Mouse (Mus musculus) gastrocnemius, postnatal 10 days (tissue): ENCODE measurements at regions not wholly inside any gene's neighbourhood (a gene's known extent, or its start where the extent isn't known, plus 50 kb on each side); places are given as distances from the start of the nearest gene placed in this dataset.
"Not testable (repeated sequence)": the region's sequence is repeated elsewhere in the genome, so short reads cannot be mapped to it uniquely, and the experiment has no call there.

Experiments used
- DNase-seq: peaks from one replicate; pipeline ENCODE4 v3.0.0; 2021; ENCODE audit warnings: mixed read lengths

DNA sequence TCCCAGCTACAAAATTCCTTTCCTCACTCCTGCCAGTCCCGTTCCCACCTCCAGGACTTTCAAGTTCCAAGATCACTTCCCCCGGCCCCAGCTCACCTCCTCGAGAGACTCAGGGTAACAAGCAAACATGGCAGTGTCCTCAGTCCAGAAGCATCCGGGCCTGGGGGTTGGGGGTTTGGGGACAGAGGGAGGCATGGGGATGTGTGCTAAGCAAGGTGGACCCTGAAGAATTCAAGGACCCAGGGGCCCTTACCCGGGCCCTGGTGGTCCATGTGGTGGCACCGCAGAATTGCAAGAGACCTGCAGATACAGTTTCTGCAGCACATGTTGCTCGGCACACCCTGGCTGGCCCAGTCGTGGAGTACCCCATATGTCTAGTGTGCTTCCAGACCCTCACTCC is 269.9 kb upstream of the Ube2e3 start:
- no peak for DNase-seq

DNA sequence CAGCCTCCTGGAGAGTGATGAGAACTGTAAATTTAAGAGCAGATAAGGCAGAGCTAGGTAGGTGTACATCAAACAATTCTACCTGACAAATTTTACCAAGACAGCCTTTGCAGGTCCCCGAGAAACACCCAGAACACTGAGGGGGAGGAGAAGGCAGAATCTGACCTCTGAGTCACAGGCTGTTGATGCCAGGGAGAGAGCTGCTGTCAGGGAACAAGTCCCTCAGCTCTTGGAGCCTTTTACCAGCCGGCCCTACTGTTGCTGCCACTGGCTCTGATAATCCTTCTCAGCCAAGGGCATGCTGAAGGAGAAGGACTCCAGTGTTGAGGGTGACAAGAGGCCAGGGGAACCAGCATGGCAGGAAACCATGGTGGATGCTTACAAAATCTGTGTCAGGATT is 271.7 kb upstream of the Ube2e3 start:
- no peak for DNase-seq

DNA sequence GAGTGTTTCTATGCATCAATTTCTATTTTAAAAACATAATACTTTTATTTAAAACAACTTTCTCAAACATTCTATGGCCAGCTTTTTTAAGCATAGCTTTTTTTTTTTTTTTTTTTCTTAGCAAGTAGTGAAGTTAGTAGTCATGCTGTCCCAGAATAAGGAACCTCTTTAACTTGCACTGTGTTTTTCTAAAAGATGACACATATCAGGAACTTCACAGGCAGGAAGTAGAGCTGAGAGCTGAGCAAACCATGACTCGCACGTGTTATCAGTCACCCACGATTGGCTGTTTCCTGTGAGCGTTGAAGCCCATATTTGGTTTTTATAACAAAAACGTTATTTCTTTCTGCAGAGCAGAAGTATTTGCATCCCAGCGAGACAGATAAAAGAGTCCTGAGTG is 287.9 kb upstream of the Ube2e3 start:
- DNase-seq = no peak

DNA sequence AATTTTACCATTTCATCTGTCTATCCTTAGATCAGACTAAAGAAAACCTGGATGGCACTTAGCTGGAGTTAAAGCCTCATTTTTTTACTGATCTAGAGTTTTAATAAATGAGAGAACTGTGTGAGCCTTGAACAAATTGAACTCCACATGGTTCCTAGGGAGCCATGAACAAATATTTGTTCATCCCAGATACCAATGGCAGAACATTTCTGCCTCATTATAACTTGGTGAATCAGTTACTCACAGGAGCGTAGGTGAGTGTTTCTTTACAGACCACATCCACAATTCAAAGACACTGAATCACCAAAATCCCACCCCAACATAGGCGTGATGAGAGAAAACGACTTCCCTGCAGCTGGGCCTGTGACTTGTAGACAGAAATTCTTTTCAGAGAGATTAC is 295.4 kb upstream of the Ube2e3 start:
- no peak for DNase-seq

DNA sequence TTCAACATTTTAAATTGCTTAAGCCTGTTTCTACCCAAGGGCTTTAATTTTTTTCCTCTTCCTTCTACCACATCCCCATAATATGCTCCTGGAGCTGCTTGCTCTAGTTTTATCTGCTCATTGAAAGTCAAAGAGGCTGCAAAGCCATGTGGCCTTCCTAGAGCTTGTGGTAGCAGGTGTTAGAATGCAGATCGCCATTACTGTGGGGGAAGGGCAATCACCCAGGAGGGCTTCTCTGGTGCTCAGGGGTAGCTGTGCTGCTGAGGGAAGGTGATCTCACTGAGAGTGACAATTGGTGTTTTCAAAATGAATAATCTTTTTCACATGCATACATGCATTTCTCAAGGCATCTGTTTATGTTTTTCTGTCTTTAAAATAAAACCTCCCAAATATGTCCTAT is 309.8 kb upstream of the Ube2e3 start:
- DNase-seq = no peak

DNA sequence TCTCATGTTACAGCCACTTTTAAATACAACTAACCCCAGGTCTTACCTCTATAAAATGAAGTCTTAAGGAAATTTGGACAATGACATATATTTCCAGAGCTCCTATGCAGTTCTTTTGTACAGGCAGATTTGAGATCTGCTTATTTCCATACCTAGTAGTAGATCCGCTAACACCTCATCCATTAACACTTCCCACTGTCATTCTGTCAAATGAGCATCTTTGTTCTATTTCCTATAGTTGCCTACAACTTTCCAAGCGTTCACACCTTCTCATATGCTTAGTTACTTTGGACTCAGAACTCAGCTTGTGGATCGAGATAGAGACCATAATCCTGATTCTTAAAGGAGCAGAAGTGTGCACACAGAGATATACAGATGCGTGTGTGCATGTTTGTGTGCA is 316.8 kb upstream of the Ube2e3 start:
- no peak for DNase-seq

DNA sequence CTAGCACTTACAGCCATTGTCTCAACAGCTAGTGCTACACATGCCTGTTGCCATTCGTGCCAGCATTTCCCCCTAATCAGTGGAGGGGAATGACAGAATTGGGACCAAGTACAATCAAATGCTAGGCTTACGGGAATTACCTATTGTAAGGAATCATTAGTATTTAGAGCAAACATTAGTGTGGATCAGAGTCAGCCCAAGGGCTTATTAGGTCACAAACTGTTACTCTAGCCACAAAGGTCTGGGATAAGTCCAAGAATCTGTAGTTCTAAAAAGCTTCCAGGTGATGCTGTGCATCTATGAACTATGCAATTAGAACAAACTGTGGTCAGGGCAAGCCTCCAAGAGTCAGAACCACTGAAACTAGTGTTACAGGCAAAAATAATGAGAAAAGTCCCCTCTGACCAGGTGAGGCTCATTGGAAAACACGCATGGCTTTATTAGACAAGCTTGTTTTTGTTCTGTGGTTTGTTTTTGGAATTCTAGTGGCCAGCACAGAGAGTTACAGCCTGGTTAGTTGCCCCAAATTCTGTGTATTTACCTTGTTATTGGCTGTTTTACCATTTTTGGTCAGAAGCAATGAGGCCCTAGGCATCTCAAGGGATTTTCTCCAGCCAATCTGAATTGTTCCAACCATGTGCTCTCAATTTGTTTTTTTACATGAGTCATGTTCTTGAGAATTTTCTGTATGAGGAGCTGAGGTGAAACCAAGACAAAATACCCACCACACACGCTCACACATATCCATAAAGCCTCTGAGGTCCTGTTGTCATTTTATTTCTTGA is 319.0 kb upstream of the Ube2e3 start:
- DNase-seq = no peak

DNA sequence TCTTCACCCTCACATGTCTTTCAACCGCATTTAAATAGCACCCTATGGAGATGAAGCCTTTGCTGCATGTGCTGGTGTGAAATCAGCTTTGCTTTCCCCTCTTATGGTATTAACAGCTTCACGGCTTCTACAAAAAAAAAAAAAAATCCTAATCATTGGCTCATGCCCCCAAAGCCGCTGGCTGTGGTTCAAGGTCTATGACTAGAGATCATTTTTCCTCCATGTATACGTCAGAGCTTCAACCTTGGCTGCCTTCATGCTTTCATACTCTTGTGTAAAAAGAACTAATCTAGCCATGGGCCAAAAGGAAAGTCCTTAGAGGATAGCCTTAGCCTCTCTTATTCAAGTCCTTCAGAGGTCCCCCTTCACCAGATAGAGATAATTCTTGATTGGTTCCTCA is 320.6 kb upstream of the Ube2e3 start:
- no peak for DNase-seq

DNA sequence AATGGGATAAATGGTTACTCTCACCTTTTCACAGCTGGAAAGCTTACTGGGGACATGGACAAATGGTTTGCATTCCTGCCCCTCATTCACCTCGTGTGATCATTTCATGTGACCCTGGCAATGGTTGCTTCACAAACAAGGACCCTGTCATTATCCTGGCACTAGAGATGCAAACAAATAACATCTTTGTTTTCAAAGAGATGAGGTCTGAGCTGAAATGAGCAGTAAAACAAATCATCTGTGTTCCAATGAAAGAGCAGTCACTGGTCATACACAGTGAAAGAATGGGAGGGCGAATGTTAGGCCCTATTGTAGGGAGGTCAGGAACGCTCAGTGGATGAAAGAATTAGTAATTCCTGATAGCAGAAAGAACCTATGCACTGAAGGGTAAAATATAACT is 327.5 kb upstream of the Ube2e3 start:
- DNase-seq = no peak

DNA sequence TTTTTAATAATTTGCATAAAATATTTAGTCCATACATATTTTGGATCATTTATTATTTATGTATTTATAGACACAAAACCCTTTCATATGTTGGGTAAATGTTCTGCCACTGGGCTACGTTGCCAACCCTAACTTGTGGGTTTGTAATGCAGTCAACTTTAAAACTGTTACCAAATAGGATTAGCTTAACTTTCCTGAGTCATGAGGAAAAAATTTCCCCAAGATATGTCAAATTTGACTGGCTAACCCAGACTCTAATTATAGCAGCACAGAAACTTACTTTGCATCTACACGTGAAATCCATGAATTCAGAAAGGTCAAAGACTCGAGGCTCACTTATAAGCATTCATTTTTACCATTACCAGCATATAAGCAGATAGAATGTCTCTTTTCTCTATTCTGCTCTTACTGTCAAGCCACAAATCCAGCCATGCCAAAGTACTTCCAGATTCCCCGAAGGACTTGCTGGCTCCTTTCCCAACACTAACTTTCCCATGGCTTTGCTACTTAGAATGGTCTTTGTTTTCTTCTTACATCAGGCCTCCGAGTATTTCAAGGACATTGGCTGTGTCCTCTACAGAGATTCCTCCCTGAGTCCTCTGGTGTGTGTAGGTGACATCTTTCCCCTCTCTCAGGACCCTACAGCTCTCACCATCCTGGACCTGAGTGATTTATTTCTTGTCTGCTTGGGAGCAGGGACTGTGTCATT is 328.2 kb upstream of the Ube2e3 start:
- DNase-seq = peak; percentile 16

DNA sequence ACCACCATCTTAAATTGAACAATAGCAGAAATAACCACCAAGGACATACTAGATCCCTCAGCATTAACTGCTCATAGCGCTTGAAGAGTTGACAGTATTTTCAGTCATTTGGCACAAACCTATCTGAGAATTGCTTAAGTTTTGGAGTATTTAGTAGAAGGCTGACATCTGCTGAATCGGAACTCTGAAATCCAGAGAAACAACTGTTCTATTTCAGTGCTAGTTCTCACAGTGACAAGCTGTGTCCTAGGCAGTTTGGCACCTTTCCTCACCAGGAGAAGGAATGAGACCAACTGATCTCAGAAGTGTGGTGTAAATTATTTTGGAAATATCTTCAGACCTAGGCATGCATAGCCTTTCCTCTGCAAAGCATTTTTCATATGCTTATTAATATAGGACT is 330.4 kb upstream of the Ube2e3 start:
- DNase-seq = no peak

DNA sequence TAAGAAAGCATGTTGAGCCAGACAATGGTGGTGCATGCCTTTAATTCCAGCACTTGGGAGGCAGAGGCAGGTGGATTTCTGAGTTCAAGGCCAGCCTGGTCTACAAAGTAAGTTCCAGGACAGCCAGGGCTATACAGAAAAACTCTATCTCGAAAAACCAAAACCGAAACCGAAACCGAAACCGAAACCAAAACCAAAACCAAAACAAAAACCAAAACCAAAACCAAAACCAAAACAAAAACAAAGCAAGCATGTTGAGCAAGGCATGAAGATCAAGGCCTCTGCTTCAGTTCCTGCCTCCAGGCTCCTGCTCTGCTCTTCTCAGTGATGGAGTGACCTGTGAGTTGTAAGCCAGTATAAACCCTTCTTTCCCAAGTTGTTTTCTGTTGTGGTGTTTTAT is 334.0 kb upstream of the Ube2e3 start:
- not testable (repeated sequence) for DNase-seq

DNA sequence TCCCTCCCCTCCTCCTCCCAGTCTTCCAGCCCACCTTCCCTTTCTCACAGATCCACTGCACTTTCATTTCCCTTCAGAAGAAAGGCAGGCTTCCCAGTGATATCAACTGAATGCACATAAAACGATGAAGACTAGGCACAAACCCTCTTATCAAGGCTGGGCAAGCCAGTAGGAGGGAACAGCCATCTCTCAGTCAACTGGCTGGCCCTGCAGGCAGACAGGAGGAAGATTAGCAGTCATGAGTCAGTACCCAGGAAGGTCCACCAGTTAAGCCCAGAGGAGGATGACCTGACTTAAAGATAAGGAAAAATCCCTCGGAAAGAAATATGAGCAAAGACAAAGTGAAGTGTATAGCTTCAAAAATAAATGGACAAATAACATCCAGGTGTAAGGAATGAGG is 337.4 kb upstream of the Ube2e3 start:
- no peak for DNase-seq

DNA sequence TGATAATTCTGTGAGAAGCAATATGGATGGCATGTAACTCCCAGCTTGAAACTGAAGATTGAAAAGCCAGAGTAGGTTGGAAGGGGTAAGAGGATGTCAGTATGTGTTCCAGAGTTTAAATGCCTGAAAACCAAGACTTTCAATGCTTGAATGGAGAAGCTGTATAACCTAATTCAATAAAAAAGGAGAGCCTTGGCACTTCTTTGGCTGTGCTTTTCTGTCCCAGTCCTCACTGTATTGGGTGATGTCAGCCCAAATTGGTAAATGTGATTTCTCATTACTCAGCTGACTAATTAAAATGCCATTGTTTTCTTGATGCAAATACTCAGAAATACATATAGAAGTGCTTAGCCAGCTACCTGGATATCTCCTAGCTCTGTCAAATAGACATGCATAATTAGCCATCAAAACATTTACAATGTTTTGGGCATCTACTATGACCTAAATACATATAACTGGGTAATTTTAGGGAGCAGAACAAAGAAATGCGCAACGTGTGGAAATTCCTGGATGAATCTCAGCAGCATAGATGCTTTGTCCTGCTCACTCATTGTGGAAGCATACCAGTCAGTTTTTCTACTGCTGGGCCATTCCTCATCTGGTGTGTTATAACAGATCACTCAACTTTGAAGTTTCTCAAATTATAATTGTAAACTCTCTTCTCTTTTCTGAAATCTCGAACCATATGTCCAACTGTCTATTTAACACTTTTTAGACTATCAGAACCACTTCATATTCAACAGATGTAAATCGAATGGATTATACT is 347.5 kb upstream of the Ube2e3 start:
- DNase-seq = no peak

DNA sequence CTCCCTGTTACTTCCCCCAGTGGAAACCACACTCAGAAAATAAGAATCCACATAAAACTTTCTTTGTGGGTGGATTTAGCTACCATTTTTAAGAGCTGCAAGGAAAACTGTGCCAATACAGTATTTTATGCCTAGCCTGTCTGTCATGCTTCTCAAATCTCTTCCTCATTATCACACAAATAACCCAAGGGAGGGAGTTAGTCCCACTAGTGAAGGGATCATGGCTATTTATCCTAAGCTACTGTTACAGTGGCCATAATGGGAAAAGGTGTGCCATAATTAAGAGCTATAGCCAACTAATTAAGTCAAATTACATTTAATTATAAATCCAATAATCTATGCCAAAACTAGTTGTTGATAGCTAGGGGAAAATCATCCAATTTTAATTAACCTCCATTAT is 374.8 kb upstream of the Ube2e3 start:
- DNase-seq = no peak

DNA sequence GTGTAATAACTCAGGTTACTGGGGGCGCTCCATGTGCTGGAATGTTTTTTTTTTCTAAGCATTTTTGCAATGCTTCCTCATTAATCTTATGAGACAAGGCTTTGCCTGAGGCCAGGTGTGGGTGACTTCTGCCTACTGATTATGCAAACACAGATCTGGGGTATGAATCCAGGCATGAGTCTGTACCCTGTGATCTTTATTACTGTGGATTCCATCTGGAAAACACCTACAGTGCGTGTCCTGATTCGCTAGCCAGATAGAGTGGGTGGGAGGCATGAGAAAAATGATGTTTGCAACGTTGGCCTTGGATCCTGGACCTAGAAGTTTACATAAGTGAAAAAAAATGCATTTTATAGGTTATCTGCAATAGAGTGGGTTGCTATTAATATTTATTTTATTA is 387.9 kb upstream of the Ube2e3 start:
- no peak for DNase-seq

DNA sequence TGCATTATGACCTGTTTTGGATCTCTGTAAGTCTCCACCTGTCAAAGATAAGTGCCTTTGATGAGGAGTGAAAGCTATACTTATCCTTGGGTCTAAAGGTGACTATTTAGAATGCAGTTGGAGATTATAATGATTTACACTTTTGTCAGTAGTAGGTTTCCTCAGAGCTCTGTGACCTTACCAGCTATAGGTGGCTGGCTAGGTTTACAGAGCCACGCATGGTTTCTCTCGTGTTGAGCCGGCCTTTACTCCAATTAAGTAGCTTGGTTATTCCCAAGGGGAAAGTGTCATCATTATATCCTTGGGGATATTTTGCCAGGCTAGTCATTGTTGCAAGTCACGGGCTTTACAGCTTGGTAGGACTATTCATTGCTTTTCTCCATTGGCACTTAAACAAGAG is 408.5 kb upstream of the Ube2e3 start:
- no peak for DNase-seq

DNA sequence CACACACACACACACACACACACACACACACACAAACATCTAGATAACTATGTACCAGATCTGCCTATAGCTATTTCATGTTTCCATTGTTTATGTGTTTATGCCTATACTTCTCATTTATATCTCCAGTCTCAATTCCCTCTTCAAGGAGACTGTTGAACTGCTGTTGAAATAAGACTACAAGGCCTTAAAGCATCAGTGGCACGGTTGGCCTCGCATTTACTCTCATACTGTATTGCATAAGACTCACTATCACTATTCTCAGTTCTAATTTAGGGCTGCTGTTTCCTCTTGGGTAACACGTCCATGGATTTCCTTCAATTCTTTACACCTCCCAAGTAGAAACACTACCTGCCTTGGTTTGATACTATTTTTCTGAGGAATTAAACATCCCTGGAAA is 414.5 kb upstream of the Ube2e3 start:
- no peak for DNase-seq

DNA sequence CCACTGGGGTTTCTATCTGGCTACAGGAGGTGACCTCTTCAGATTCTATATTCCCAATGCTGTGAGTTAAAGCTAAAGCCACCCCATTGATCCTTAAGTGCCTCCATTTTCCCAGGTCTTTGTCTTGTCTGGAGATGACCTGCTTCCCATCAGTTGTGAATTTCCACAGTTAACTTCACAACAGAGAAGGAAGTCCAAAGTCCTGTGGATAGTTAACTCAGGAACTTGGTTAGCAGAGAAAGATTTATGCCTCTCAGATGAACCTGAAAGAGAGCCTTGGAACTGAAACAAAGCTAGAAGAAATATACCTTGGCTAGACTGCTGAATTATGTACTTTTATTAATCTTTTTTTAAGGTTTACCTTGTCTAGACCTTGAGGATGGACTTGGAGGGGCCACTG is 431.1 kb upstream of the Ube2e3 start:
- no peak for DNase-seq

DNA sequence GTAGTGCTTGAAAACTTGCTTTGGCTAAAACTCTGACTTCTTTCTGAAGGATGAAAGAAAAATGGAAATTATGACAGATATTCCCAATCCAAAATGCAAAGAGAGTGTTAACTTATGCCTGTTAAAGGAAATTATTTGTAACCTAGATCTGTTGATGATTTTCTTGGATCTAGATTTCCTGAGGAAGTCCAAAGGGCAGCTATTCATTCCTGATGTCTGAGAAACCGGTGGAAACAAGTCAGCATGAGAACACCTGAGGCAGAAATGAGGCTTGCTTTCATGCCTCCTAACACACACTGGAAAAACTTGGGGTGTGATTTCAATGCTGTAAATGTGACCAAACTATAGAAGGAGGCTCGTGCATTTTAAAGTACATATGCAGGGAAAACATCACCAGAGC is 432.9 kb upstream of the Ube2e3 start:
- no peak for DNase-seq

DNA sequence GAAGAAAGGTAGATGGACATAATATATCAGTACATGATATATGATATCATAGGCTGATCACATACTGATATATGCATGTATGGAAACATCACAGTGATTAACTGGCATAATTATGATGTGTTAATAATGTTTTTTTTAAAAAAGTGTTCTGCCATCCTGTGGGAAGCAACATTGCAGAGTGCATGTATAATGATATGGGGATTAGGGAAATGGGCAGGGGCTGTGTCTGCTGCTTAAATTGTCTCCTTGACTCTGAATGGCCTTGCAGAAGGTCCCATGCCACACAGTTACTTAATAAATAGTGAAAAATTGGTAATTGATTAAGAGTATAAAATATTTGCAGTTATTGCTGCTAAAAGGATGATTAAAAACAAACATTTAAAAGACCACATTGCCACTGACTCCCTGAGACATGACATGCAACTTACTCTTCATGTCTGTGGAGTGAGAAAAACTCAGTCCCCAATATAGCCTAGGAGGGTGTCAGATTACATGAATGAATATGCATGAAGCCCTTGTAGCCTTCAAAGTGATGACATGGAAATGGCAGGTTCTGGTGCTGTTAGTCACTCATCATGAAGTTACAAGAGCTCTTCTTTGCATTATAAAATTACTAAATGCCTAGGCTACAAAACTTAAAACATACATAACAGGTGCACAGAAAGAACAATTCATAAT is 440.1 kb upstream of the Ube2e3 start:
- no peak for DNase-seq

DNA sequence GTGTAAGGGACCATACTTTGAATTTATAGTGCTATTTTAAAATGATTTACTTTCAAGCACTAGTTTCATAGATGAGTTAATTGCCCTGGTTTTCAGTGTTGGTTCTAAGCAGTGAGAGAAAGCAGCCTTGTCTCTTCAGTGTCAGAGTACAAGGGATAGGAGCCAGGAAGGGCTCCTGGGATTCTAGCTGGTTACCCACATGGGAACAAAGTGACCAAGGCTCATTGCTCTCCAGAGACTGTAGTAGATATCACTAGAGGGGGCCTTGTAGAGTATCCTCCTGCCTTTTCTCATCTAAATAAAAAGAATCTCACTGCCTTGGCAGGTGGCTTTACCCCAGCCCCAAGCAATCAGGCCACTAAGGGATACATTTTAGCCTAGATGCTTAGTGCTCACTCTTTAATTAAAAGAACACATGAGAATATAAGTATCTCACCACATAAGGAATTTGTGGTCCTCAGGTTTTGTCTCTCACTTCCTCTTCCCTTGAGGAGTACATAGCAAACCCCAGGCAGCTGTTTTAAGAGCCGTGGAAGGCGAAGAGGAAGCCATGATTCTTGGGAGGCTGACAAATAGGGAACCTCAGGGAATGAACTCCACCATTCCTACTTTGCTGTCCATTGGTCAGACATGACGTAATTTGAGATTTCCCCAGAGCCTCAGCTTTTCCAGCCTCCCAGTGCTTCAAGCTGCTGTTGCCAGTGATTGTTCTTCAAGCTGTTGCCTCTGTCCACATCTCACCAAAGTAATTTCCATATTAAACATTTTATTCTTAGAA is 449.2 kb upstream of the Ube2e3 start:
- DNase-seq = peak; percentile 13
